Mouse (Mus musculus): Measurements from ENCODE around the gene Frmd4a. TPM values are rescaled to one million over a fixed set of nuclear protein-coding genes. Genes with fewer than 3 reads are reported as not detected.
"Not testable (repeated sequence)": the region's sequence is repeated elsewhere in the genome, so short reads cannot be mapped to it uniquely, and the experiment has no call there.

Frmd4a gene
- polyA plus RNA-seq, 1 experiment from 2014 or later, result 49.1 TPM

DNA sequence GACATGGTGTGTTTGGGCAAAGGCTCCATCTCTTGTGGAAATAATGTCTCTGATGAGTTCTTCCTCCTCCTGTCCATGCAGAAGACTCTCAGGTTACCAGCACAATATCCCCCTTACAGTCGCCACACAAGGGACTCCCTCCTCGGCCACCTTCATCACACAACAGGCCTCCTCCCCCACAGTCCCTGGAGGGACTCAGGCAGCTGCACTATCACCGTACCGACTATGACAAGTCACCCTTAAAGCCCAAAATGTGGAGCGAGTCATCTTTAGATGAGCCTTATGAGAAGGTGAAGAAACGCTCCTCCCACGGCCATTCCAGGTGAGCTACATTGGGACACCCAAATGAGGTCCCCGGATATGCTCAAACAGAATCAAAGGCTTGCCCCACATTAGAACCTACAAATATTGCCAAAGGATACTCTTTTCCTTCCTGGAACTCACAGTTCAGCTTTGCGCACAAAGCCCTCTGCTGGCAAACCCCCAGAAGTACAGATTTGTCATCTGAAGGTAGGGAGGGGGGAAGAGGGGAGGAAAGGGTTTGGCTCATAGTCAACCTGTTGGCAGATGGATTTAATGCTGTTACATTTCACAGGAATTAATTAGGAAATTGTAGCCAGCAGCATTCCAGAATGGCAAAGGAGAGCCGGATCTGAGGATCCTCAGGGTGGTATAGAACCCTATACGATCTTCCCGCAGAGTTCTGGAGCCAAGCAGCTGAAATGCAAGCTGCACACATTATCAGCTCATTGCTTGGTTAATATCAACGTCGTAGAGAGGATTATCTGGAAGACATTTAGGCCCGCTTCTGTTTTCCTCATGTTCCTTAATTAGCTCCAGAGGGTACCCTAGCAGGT, 583.7 kb downstream of the Frmd4a start:
- H3K4me1 ChIP-seq (replicated peaks), result no peaks in the 10 kb centered on the region; the same call in 1 of the 2 replicates
- 68% methylated on average over 15 of the region's 15 CpGs for WGBS
- H3K4me3 ChIP-seq, result no peak overlapping the region
- no peak overlapping the region for H3K27ac ChIP-seq
- DNase-seq (ENCODE audit: low spot score), result peak; percentile 43
- H3K9me3 ChIP-seq, result no peaks in the 10 kb centered on the region
- peaks cover 100% of the 10 kb centered on the region for H3K36me3 ChIP-seq
- no peaks in the 10 kb centered on the region for H3K27me3 ChIP-seq (ENCODE audit: insufficient read depth, poor library complexity, severe bottlenecking)

DNA sequence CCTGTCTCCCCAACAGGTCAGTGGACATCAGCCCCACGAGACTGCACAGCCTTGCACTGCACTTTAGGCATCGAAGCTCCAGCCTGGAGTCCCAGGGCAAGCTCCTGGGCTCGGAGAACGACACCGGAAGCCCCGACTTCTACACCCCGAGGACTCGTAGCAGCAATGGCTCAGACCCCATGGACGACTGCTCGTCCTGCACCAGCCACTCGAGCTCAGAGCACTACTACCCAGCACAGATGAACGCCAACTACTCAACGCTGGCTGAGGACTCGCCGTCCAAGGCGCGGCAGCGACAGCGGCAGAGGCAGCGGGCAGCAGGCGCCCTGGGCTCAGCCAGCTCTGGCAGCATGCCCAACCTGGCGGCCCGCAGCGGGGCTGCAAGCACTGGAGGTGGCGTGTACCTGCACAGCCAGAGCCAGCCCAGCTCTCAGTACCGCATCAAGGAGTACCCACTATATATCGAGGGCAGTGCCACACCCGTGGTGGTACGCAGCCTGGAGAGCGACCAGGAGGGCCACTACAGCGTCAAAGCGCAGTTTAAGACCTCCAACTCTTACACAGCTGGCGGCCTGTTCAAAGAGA, 585.9 kb downstream of the Frmd4a start:
- Histone ChIP-seq H3K4me1 (replicated peaks) (no peaks in the 10 kb centered on the region; the same call in 1 of the 2 replicates), H3K27ac (peak overlapping the region; percentile 45; the same call in 1 of the 2 replicates), H3K27me3 (ENCODE audit: insufficient read depth, poor library complexity, severe bottlenecking) (no peaks in the 10 kb centered on the region), H3K4me3 (no peak overlapping the region), H3K9me3 (no peaks in the 10 kb centered on the region), H3K36me3 (peaks cover 100% of the 10 kb centered on the region)
- WGBS, result 87% methylated on average over 33 of the region's 33 CpGs
- DNase-seq (ENCODE audit: low spot score), result no peak

- Histone ChIP-seq H3K4me1 (replicated peaks) (no peaks in the 10 kb centered on the region), H3K27me3 (ENCODE audit: insufficient read depth, poor library complexity, severe bottlenecking) (no peaks in the 10 kb centered on the region), H3K27ac (no peak overlapping the region), H3K4me3 (no peak overlapping the region), H3K36me3 (peaks cover 100% of the 10 kb centered on the region), H3K9me3 (no peaks in the 10 kb centered on the region)
- WGBS, result 96% methylated on average over 3 of the region's 3 CpGs
- DNase-seq (ENCODE audit: low spot score), result no peak
These were observed 589.0 kb downstream of the Frmd4a start for GRCm38 (mm10) chr2:4606559-4606958.

DNA sequence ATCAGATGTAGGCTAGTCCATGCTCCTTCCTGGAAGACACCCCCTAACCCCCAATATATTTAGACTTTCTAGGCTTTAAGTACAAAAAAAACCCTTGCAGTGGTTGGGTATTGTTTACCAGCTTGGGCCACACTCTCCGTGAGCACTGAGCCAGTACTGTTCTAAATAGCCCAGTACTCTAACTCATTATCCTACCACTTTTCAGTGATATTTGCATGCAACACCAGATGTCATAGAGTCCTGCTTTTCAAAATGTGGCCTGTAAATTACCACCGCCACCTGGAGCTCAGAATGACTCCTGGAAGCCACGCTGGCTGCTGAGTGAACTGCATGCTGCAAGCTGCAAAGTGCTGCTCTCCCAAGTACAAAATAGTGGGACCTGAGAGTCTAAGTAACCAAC, 590.7 kb downstream of the Frmd4a start:
- H3K27ac ChIP-seq, result no peak overlapping the region
- no peaks in the 10 kb centered on the region for H3K27me3 ChIP-seq (ENCODE audit: insufficient read depth, poor library complexity, severe bottlenecking)
- no peaks in the 10 kb centered on the region for H3K9me3 ChIP-seq
- no peak for DNase-seq (ENCODE audit: low spot score)
- peaks cover 100% of the 10 kb centered on the region for H3K36me3 ChIP-seq
- no peak overlapping the region for H3K4me3 ChIP-seq
- H3K4me1 ChIP-seq (replicated peaks), result no peaks in the 10 kb centered on the region
- WGBS, result 85% methylated on average over 3 of the region's 3 CpGs

DNA sequence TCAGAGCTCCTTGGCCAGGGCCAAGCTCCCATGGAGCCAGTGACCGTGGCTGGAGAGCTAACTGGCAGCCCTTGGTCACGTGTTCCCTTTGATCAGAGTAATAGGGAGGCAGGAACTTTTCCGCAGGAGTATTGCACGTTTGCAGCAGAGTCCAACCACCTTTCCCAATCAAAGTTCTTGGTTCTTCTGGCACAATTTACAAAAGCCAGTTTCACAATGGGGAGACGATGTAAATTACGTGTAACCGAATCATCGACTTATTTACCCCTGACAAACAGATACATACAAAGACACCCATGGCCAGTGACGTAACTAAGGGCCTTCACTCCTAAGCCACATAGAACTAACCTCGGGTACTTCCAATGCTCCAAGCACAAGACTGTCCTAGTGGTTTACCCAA, 591.9 kb downstream of the Frmd4a start:
- Histone ChIP-seq H3K36me3 (peaks cover 99% of the 10 kb centered on the region), H3K27ac (no peak overlapping the region), H3K9me3 (no peaks in the 10 kb centered on the region), H3K4me3 (no peak overlapping the region), H3K4me1 (replicated peaks) (no peaks in the 10 kb centered on the region), H3K27me3 (ENCODE audit: insufficient read depth, poor library complexity, severe bottlenecking) (no peaks in the 10 kb centered on the region)
- WGBS, result 91% methylated on average over 10 of the region's 10 CpGs
- no peak for DNase-seq (ENCODE audit: low spot score)

DNA sequence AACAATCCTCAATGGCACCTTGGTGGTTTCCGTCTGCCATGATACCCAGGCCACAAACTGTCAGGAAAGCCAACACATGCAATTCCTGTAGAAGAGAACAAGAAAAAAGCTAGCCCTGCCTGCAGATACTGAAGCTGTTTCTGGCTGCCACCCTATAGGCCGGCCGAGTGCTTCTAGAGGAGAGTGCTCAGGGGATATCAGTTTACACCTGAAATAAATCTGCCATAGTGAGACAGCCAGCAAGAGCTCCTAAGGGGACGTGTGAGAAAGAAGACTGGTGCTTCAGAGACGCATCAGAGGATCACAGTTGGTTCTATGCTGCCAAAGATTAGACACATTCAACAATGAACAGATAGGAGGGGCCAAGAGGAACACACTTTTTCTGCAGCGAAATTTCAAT, 593.8 kb downstream of the Frmd4a start:
- H3K4me1 ChIP-seq (replicated peaks), result no peaks in the 10 kb centered on the region
- no peaks in the 10 kb centered on the region for H3K27me3 ChIP-seq (ENCODE audit: insufficient read depth, poor library complexity, severe bottlenecking)
- H3K4me3 ChIP-seq, result no peak overlapping the region
- H3K27ac ChIP-seq, result no peak overlapping the region
- H3K36me3 ChIP-seq, result peaks cover 88% of the 10 kb centered on the region
- 80% methylated on average over 6 of the region's 6 CpGs for WGBS
- no peak for DNase-seq (ENCODE audit: low spot score)
- H3K9me3 ChIP-seq, result no peaks in the 10 kb centered on the region

DNA sequence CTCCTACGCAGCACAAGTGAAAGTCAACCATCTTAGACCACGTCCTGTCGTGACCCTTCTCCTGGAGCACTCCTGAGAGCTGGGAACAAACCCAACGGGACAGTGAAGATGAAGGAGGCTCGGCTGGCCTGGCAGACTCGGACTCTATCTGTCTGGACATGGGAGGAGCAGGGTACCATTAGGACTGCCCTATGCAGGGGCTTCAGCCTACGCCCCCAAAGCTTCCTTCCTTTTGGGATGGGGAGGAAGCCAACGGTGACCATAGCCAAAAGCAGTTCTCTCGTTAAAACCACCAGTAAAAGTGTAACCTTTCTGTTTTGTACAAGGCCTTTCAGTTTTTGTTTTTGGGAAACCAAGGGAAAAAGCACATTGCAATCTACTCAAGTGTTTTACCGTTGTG, 594.2 kb downstream of the Frmd4a start:
- WGBS, result 95% methylated on average over 10 of the region's 10 CpGs
- H3K4me1 ChIP-seq (replicated peaks), result no peaks in the 10 kb centered on the region
- peaks cover 84% of the 10 kb centered on the region for H3K36me3 ChIP-seq
- H3K4me3 ChIP-seq, result no peak overlapping the region
- H3K9me3 ChIP-seq, result no peaks in the 10 kb centered on the region
- no peak overlapping the region for H3K27ac ChIP-seq
- no peak for DNase-seq (ENCODE audit: low spot score)
- H3K27me3 ChIP-seq (ENCODE audit: insufficient read depth, poor library complexity, severe bottlenecking), result no peaks in the 10 kb centered on the region

DNA sequence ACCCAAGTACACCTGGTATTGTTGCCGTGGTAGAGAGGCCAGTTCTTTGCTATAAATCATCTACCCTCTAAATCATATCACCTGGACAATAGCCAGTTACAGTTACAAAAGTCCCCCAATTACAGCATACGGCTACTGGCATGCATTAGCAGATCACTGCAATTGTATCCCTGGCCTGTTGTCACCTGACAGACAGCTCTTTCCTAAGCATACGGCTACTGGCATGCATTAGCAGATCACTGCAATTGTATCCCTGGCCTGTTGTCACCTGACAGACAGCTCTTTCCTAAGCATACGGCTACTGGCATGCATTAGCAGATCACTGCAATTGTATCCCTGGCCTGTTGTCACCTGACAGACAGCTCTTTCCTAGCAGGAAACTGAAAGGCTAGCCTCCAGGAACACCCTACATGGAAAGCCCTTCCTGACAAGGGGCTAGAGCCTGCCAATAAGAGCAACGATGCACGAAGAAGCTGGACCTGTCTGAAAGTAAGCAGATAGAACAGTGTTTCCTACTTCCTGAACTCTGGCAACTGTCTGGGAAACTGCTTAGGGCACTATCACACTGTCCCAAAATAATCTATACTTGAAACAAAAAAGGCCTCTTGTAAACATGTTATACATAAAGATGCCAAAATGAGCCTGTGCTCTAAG, 596.9 kb downstream of the Frmd4a start:
- H3K4me3 ChIP-seq; H3K4me1 ChIP-seq (replicated peaks); H3K27ac ChIP-seq; DNase-seq (ENCODE audit: low spot score); H3K9me3 ChIP-seq; H3K27me3 ChIP-seq (ENCODE audit: insufficient read depth, poor library complexity, severe bottlenecking): not testable (repeated sequence)
- 75% methylated on average over 6 of the region's 6 CpGs for WGBS
- H3K36me3 ChIP-seq, result peaks cover 57% of the 10 kb centered on the region

DNA sequence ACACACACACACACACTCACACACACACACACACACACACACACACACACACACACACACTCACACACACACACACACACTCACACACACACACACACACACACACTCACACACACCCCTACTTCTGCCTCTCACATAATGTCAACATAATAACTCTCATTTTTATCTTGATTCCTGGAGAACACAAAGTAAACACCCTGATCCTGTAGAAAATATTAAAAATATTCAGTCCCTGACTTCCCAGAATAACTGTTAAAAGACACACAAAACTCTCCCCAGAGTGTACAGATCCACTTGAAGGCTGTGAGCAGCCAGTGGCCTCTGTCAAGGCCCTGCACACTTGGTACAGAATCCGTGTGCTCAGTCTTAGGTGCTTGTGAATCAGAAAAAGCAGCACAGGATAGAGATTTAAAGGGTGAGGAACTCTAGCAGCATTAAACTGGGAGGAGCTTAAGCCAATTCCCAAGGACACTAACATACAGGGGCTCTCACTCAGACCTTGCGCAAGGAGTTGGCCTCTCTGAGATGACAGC, 597.6 kb downstream of the Frmd4a start:
- Histone ChIP-seq H3K36me3 (peaks cover 50% of the 10 kb centered on the region), H3K4me3 (no peak overlapping the region), H3K27me3 (ENCODE audit: insufficient read depth, poor library complexity, severe bottlenecking) (no peaks in the 10 kb centered on the region), H3K9me3 (no peaks in the 10 kb centered on the region), H3K27ac (no peak overlapping the region), H3K4me1 (replicated peaks) (peaks cover 2% of the 10 kb centered on the region; the same call in 1 of the 2 replicates)
- no peak for DNase-seq (ENCODE audit: low spot score)
- WGBS, result 93% methylated on average over 2 of the region's 2 CpGs

GRCm38 (mm10) chr2:4616995-4617394, 599.5 kb downstream of the Frmd4a start:
- H3K4me3 ChIP-seq, result no peak overlapping the region
- peaks cover 4% of the 10 kb centered on the region; the same call in 1 of the 2 replicates for H3K4me1 ChIP-seq (replicated peaks)
- DNase-seq (ENCODE audit: low spot score), result no peak
- WGBS, result 93% methylated on average over 4 of the region's 4 CpGs
- H3K9me3 ChIP-seq, result no peaks in the 10 kb centered on the region
- H3K36me3 ChIP-seq, result peaks cover 31% of the 10 kb centered on the region
- H3K27ac ChIP-seq, result no peak overlapping the region
- H3K27me3 ChIP-seq (ENCODE audit: insufficient read depth, poor library complexity, severe bottlenecking), result no peaks in the 10 kb centered on the region

GRCm38 (mm10) chr2:4619126-4619525, 601.6 kb downstream of the Frmd4a start:
- H3K9me3 ChIP-seq; H3K27me3 ChIP-seq (ENCODE audit: insufficient read depth, poor library complexity, severe bottlenecking); DNase-seq (ENCODE audit: low spot score); H3K27ac ChIP-seq; H3K4me3 ChIP-seq; H3K4me1 ChIP-seq (replicated peaks): not testable (repeated sequence)
- H3K36me3 ChIP-seq, result peaks cover 30% of the 10 kb centered on the region

GRCm38 (mm10) chr2:4619893-4620593, 602.5 kb downstream of the Frmd4a start:
- Histone ChIP-seq H3K4me1 (replicated peaks) (peaks cover 4% of the 10 kb centered on the region; the same call in 1 of the 2 replicates), H3K27ac (no peak overlapping the region), H3K4me3 (no peak overlapping the region), H3K27me3 (ENCODE audit: insufficient read depth, poor library complexity, severe bottlenecking) (no peaks in the 10 kb centered on the region), H3K36me3 (peaks cover 30% of the 10 kb centered on the region), H3K9me3 (no peaks in the 10 kb centered on the region)
- DNase-seq (ENCODE audit: low spot score), result no peak
- 66% methylated on average over 6 of the region's 6 CpGs for WGBS

All from hindbrain, embryonic 10.5 days (tissue).